Mouse (Mus musculus): ENCODE results near the gene Abcc6.

GRCm38 (mm10) chr7:45992470-45992869, 37.6 kb downstream of the Abcc6 start:
- TF ChIP-seq EP300 (IDR thresholded peaks at IDR 0.05; ENCODE audit: low read depth), result no peak
- TF ChIP-seq CTCF (IDR thresholded peaks at IDR 0.05; ENCODE audit: low read depth), result no peak
